Mouse (Mus musculus): Measurements from ENCODE around the gene Lrrc31. TPM values are rescaled to one million over a fixed set of nuclear protein-coding genes. Genes with fewer than 3 reads are reported as not detected.

Lrrc31 gene
- total and polyA plus RNA-seq, 2 experiments from 2014 or later = 0.14 to 0.99 TPM

DNA sequence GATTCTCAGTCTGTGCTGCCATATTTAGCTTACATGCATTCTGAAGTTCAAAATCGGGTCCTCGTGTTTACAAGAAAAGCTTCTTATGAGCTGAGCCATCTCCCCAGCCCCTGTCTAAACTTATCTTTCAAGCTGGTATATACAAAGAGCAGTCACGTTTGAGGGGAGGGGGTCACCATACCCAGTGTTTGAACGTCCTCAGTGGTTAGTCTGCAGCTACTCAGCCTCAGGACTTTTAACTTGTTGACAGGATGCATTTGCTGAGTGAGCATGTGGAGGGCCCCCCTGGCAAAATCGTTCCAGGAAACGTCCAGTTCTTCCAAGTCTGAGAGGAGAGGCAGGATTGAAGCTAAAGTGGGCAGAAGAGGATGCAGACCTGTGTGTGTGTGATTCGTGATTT, 8.7 kb downstream of the Lrrc31 start:
- no peak overlapping the region for H3K4me2 ChIP-seq (ENCODE audit: low read depth, low read length)
- H3K27me3 ChIP-seq (ENCODE audit: control insufficient read depth, insufficient read depth, low read length) = no peaks in the 10 kb centered on the region
- 22% methylated on average over 7 of the region's 7 CpGs for WGBS
- no peak overlapping the region for H3K9ac ChIP-seq (replicated peaks; ENCODE audit: low read depth, low read length)
- ATAC-seq (ENCODE audit: insufficient read depth, low read depth) = no peak
- H3K4me1 ChIP-seq (ENCODE audit: control insufficient read depth, insufficient read depth) = no peaks in the 10 kb centered on the region
- H3K9me3 ChIP-seq (replicated peaks; ENCODE audit: control insufficient read depth, low read length) = no peaks in the 10 kb centered on the region
- H3K36me3 ChIP-seq (replicated peaks; ENCODE audit: control insufficient read depth, insufficient read depth, low read length) = no peaks in the 10 kb centered on the region
- no peak overlapping the region for H3K27ac ChIP-seq (ENCODE audit: low read depth)
- no peak for TF ChIP-seq EP300 (IDR thresholded peaks at IDR 0.05; ENCODE audit: low read depth)
- no peak for TF ChIP-seq CTCF (IDR thresholded peaks at IDR 0.05; ENCODE audit: low read depth)
- no peak overlapping the region for H3K4me3 ChIP-seq (ENCODE audit: low read depth, low read length)
- no peak for DNase-seq (ENCODE audit: low spot score)

DNA sequence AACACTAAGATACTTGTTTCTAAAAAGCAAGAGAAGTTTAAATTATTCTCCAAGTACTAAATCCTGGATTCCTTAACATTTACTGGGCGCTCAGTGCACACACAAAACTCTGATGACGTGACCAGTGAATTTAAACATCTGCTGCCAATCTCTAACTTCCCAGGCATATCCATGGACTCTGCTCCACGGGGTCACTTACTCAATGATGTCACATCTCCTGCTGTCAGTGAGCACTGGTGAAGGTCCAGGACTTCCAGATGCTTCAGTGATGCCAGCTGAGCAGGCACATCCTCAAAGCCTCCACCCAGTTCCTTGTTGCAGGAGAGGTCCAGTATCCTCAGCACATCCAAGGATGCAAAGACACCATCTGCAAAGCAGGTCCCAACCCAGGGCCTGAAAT, 12.4 kb downstream of the Lrrc31 start:
- Histone ChIP-seq H3K4me3 (ENCODE audit: low read depth, low read length) (no peak overlapping the region), H3K4me2 (ENCODE audit: low read depth, low read length) (no peak overlapping the region), H3K36me3 (replicated peaks; ENCODE audit: control insufficient read depth, insufficient read depth, low read length) (no peaks in the 10 kb centered on the region), H3K27me3 (ENCODE audit: control insufficient read depth, insufficient read depth, low read length) (no peaks in the 10 kb centered on the region), H3K9me3 (replicated peaks; ENCODE audit: control insufficient read depth, low read length) (no peaks in the 10 kb centered on the region), H3K9ac (replicated peaks; ENCODE audit: low read depth, low read length) (no peak overlapping the region), H3K27ac (ENCODE audit: low read depth) (no peak overlapping the region), H3K4me1 (ENCODE audit: control insufficient read depth, insufficient read depth) (no peaks in the 10 kb centered on the region)
- ATAC-seq (ENCODE audit: insufficient read depth, low read depth) = no peak
- no peak for TF ChIP-seq EP300 (IDR thresholded peaks at IDR 0.05; ENCODE audit: low read depth)
- 59% methylated on average over 3 of the region's 3 CpGs for WGBS
- DNase-seq (ENCODE audit: low spot score) = no peak

DNA sequence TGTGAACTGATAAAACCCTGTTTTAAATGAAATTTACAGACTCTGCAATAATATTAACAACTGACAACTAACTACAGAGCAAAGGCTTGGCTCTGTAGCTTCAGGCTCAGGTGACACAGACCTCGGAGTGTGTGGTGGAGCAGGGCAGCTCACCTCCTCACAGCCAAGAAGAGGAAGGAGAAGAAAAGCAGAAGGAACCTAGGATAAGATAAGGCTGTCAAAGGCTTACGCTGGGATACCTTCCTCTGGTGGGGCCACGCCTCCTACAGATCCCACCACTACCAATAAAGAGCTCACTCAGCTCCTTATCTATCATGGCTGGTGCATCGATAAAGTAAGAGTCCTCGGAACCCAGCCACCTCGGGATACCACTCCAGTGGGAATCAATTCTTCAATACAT, 16.5 kb downstream of the Lrrc31 start:
- TF ChIP-seq EP300 (IDR thresholded peaks at IDR 0.05; ENCODE audit: low read depth) = no peak
- TF ChIP-seq CTCF (IDR thresholded peaks at IDR 0.05; ENCODE audit: low read depth) = no peak
- Histone ChIP-seq H3K4me3 (ENCODE audit: low read depth, low read length) (no peak overlapping the region), H3K27ac (ENCODE audit: low read depth) (no peak overlapping the region), H3K4me1 (ENCODE audit: control insufficient read depth, insufficient read depth) (no peaks in the 10 kb centered on the region), H3K9me3 (replicated peaks; ENCODE audit: control insufficient read depth, low read length) (no peaks in the 10 kb centered on the region), H3K4me2 (ENCODE audit: low read depth, low read length) (no peak overlapping the region), H3K36me3 (replicated peaks; ENCODE audit: control insufficient read depth, insufficient read depth, low read length) (no peaks in the 10 kb centered on the region), H3K27me3 (ENCODE audit: control insufficient read depth, insufficient read depth, low read length) (no peaks in the 10 kb centered on the region), H3K9ac (replicated peaks; ENCODE audit: low read depth, low read length) (no peak overlapping the region)
- 15% methylated on average over 6 of the region's 6 CpGs for WGBS
- no peak for DNase-seq (ENCODE audit: low spot score)
- ATAC-seq (ENCODE audit: insufficient read depth, low read depth) = no peak

DNA sequence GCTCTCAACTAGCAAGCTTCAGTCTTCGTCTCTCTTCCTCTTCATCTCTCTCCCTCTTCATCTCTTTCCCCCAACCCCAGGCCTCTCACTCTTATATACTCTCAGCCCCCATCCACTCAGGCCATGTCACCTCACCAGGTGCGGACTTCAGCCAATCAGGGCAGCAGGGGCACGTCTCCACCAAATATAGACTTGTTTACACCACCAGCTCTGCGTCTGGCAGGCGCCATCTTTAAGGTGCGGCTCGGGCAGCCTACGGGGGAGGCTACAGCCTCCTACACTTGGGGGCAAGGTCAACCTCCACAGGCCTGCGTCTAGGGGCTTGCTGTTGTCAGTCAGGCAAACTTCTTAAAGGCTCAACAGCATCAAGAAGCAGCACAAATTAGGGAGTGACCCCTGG, 41.2 kb downstream of the Lrrc31 start:
- H3K4me2 ChIP-seq (ENCODE audit: low read depth, low read length) = no peak overlapping the region
- H3K4me3 ChIP-seq (ENCODE audit: low read depth, low read length) = no peak overlapping the region
- H3K36me3 ChIP-seq (replicated peaks; ENCODE audit: control insufficient read depth, insufficient read depth, low read length) = no peaks in the 10 kb centered on the region
- no peaks in the 10 kb centered on the region for H3K4me1 ChIP-seq (ENCODE audit: control insufficient read depth, insufficient read depth)
- H3K27ac ChIP-seq (ENCODE audit: low read depth) = no peak overlapping the region
- no peaks in the 10 kb centered on the region for H3K9me3 ChIP-seq (replicated peaks; ENCODE audit: control insufficient read depth, low read length)
- ATAC-seq (ENCODE audit: insufficient read depth, low read depth) (no peak), DNase-seq (ENCODE audit: low spot score) (no peak)
- WGBS = 77% methylated on average over 9 of the region's 9 CpGs
- H3K9ac ChIP-seq (replicated peaks; ENCODE audit: low read depth, low read length) = no peak overlapping the region
- H3K27me3 ChIP-seq (ENCODE audit: control insufficient read depth, insufficient read depth, low read length) = no peaks in the 10 kb centered on the region
- TF ChIP-seq CTCF (IDR thresholded peaks at IDR 0.05; ENCODE audit: low read depth) (no peak), EP300 (IDR thresholded peaks at IDR 0.05; ENCODE audit: low read depth) (no peak)

DNA sequence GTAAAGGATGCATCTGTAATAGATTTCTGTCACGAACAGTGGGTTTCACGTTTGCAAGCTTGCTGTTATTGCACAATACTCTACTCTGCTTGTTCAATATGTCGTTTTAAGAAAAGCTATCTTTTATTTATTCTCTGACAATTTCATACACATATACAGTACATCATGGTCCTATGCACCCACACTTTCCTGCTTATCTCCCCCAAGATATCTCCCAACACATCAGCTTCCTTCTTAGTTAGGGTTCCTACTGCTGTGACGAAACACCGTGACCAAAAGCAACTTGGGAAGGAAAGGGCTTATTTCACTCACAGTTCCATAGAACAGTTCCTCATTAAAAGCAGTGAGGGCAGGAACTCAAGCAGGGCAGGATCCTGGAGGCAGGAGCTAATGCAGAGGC, 43.7 kb downstream of the Lrrc31 start:
- TF ChIP-seq EP300 (IDR thresholded peaks at IDR 0.05; ENCODE audit: low read depth) = no peak
- no peak for TF ChIP-seq CTCF (IDR thresholded peaks at IDR 0.05; ENCODE audit: low read depth)
- Histone ChIP-seq H3K4me3 (ENCODE audit: low read depth, low read length) (no peak overlapping the region), H3K27ac (ENCODE audit: low read depth) (no peak overlapping the region), H3K4me2 (ENCODE audit: low read depth, low read length) (no peak overlapping the region), H3K9me3 (replicated peaks; ENCODE audit: control insufficient read depth, low read length) (no peaks in the 10 kb centered on the region), H3K27me3 (ENCODE audit: control insufficient read depth, insufficient read depth, low read length) (peaks cover 4% of the 10 kb centered on the region; the same call in 1 of the 2 replicates), H3K4me1 (ENCODE audit: control insufficient read depth, insufficient read depth) (no peaks in the 10 kb centered on the region), H3K9ac (replicated peaks; ENCODE audit: low read depth, low read length) (no peak overlapping the region), H3K36me3 (replicated peaks; ENCODE audit: control insufficient read depth, insufficient read depth, low read length) (no peaks in the 10 kb centered on the region)
- no peak for ATAC-seq (ENCODE audit: insufficient read depth, low read depth)
- WGBS = 75% methylated on average over 5 of the region's 5 CpGs
- DNase-seq (ENCODE audit: low spot score) = no peak

DNA sequence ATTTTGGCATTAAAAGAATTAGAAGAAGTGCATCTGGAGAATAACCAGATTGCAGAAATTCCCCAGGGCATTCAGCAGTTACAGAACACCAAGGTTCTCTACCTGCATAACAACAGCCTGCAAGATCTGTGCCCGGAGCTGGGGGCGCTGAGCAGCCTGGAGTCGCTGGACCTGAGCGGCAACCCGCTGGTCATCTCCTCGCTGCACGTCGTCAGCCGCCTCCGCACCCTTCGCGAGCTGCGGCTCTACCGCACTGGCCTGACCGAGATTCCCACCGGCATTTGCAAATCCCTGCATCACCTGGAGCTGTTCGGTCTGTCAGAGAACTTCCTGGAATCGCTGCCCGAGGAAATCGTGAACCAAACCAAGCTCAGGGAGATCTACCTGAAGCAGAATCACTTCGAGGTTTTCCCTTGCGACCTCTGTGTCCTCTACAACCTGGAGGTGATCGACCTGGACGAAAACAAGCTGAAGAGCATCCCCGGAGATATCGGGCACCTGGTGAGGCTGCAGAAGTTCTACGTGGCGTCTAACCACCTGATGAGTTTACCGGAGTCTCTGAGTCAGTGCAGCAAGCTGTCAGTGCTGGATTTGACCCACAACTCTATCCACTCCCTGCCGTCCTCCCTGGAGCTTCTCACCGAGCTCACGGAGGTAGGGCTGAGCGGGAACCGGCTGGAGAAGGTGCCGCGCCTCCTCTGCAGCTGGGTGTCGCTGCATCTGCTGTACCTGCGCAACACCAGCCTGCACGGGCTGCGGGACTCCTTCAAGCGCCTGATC, 49.4 kb downstream of the Lrrc31 start:
- Histone ChIP-seq H3K27me3 (ENCODE audit: control insufficient read depth, insufficient read depth, low read length) (peaks cover 33% of the 10 kb centered on the region), H3K36me3 (replicated peaks; ENCODE audit: control insufficient read depth, insufficient read depth, low read length) (no peaks in the 10 kb centered on the region), H3K9ac (replicated peaks; ENCODE audit: low read depth, low read length) (no peak overlapping the region), H3K4me1 (ENCODE audit: control insufficient read depth, insufficient read depth) (peaks cover 15% of the 10 kb centered on the region), H3K27ac (ENCODE audit: low read depth) (no peak overlapping the region), H3K4me3 (ENCODE audit: low read depth, low read length) (peak overlapping the region; percentile 44), H3K4me2 (ENCODE audit: low read depth, low read length) (peak overlapping the region; percentile 63), H3K9me3 (replicated peaks; ENCODE audit: control insufficient read depth, low read length) (no peaks in the 10 kb centered on the region)
- ATAC-seq (ENCODE audit: insufficient read depth, low read depth) = no peak
- TF ChIP-seq CTCF (IDR thresholded peaks at IDR 0.05; ENCODE audit: low read depth) (peak; percentile 25), EP300 (IDR thresholded peaks at IDR 0.05; ENCODE audit: low read depth) (no peak)
- WGBS = under 1% methylated on average over 41 of the region's 41 CpGs
- DNase-seq (ENCODE audit: low spot score) = no peak
